Mouse (Mus musculus) olfactory bulb, adult 2 months (tissue): Measurements from ENCODE around the gene Hadhb. TPM values are rescaled to one million over a fixed set of nuclear protein-coding genes. Genes with fewer than 3 reads are reported as not detected.

Experiments
- H3K27ac ChIP-seq: fragments of 200-500 bp; 2 replicates; pipeline ENCODE4 v1.5.1; 2012; ENCODE audit warnings: low read depth, low read length; ENCODE audit not compliant: insufficient read depth
- H3K4me1 ChIP-seq: fragments of 200-500 bp; 2 replicates; pipeline ENCODE4 v1.6.1; 2012; ENCODE audit warnings: low read length; ENCODE audit not compliant: control insufficient read depth, insufficient read depth
- H3K4me3 ChIP-seq: fragments of 200-500 bp; 2 replicates; pipeline ENCODE4 v1.5.1; 2012; ENCODE audit warnings: mild to moderate bottlenecking, low read depth, low read length, moderate library complexity; ENCODE audit not compliant: insufficient read depth
- CTCF ChIP-seq: fragments of 200-500 bp; IDR thresholded peaks from 2 replicates; pipeline ENCODE4 v1.5.1; 2012; ENCODE audit warnings: low read depth, mild to moderate bottlenecking, low read length, moderate library complexity; ENCODE audit not compliant: insufficient read depth
- POLR2A ChIP-seq: fragments of 200-500 bp; IDR thresholded peaks from 2 replicates; pipeline ENCODE4 v1.6.1; 2012; ENCODE audit warnings: mild to moderate bottlenecking, low read depth, low read length, moderate library complexity; ENCODE audit not compliant: insufficient read depth
- WGBS: fragments of 180-500 bp; shearing (Covaris S2); methylation state at CpG from one replicate; pipeline ENCODE4 v1.1.7; 2018; 5-methylcytosine and 5-hydroxymethylcytosine counted together
- polyA plus RNA-seq: library from polyadenylated mRNA; stranded (reverse); fragments of >200 nt; gene quantifications from 2 replicates; pipeline ENCODE4 v1.2.4, GENCODE M21; 2012; ENCODE audit warnings: low replicate concordance; ENCODE audit not compliant: missing spikeins, insufficient read depth, insufficient read length

The Hadhb gene
- polyA plus RNA-seq, 1 experiment = not detected

GRCm38 (mm10) chr5:30187687-30188485 is 32.8 kb downstream of the Hadhb start:
- Histone ChIP-seq H3K27ac (no peak overlapping the region), H3K4me3 (no peak overlapping the region), H3K4me1 (no peaks in the 10 kb centered on the region)
- WGBS = 95% methylated on average over 12 of the region's 12 CpGs
- TF ChIP-seq POLR2A (no peak), CTCF (no peak)

GRCm38 (mm10) chr5:30192452-30192851 is 37.4 kb downstream of the Hadhb start:
- Histone ChIP-seq H3K27ac (no peak overlapping the region), H3K4me3 (no peak overlapping the region), H3K4me1 (no peaks in the 10 kb centered on the region)
- TF ChIP-seq CTCF = no peak
- no peak for TF ChIP-seq POLR2A
- 90% methylated on average over 1 of the region's 1 CpGs for WGBS

- H3K27ac ChIP-seq = no peak overlapping the region
- no peak for TF ChIP-seq POLR2A
- no peak for TF ChIP-seq CTCF
- no peak overlapping the region for H3K4me3 ChIP-seq
- WGBS = 94% methylated on average over 5 of the region's 5 CpGs
- no peaks in the 10 kb centered on the region for H3K4me1 ChIP-seq
These were observed 40.3 kb downstream of the Hadhb start for GRCm38 (mm10) chr5:30195340-30195739.

- WGBS = 83% methylated on average over 7 of the region's 7 CpGs
- Histone ChIP-seq H3K4me3 (no peak overlapping the region), H3K27ac (no peak overlapping the region), H3K4me1 (no peaks in the 10 kb centered on the region)
- TF ChIP-seq POLR2A (no peak), CTCF (no peak)
These were observed 43.2 kb downstream of the Hadhb start for GRCm38 (mm10) chr5:30198257-30198656.

- no peak overlapping the region for H3K4me3 ChIP-seq
- no peak for TF ChIP-seq POLR2A
- no peak for TF ChIP-seq CTCF
- WGBS = 31% methylated on average over 5 of the region's 5 CpGs
- H3K4me1 ChIP-seq = no peaks in the 10 kb centered on the region
- no peak overlapping the region for H3K27ac ChIP-seq
These were observed 46.5 kb downstream of the Hadhb start for GRCm38 (mm10) chr5:30201521-30201920.

- 93% methylated on average over 7 of the region's 7 CpGs for WGBS
- TF ChIP-seq POLR2A = no peak
- TF ChIP-seq CTCF = no peak
- no peak overlapping the region for H3K4me3 ChIP-seq
- H3K27ac ChIP-seq = no peak overlapping the region
- H3K4me1 ChIP-seq = no peaks in the 10 kb centered on the region
These were observed 47.2 kb downstream of the Hadhb start for GRCm38 (mm10) chr5:30202221-30202620.

GRCm38 (mm10) chr5:30203216-30203885 is 48.3 kb downstream of the Hadhb start:
- Histone ChIP-seq H3K4me1 (no peaks in the 10 kb centered on the region), H3K4me3 (no peak overlapping the region), H3K27ac (no peak overlapping the region)
- whole genome bisulfite sequencing = 91% methylated on average over 10 of the region's 10 CpGs
- TF ChIP-seq CTCF (no peak), POLR2A (no peak)

- Histone ChIP-seq H3K27ac (no peak overlapping the region), H3K4me3 (no peak overlapping the region), H3K4me1 (no peaks in the 10 kb centered on the region)
- WGBS = 77% methylated on average over 1 of the region's 1 CpGs
- TF ChIP-seq CTCF = no peak
These were observed 49.4 kb downstream of the Hadhb start for GRCm38 (mm10) chr5:30204441-30204840.

- 89% methylated on average over 3 of the region's 3 CpGs for WGBS
These were observed 50.0 kb downstream of the Hadhb start for GRCm38 (mm10) chr5:30205034-30205433.

More at GRCm38 (mm10) chr5:30205034-30205433, 50.0 kb downstream of the Hadhb start:
- TF ChIP-seq POLR2A = no peak
- no peak for TF ChIP-seq CTCF
- no peak overlapping the region for H3K4me3 ChIP-seq
- H3K4me1 ChIP-seq = no peaks in the 10 kb centered on the region
- H3K27ac ChIP-seq = no peak overlapping the region
